Mouse (Mus musculus): ENCODE measurements around the gene Alyref. TPM values are rescaled to one million over a fixed set of nuclear protein-coding genes. Genes with fewer than 3 reads are reported as not detected.
"Not testable (repeated sequence)": the region's sequence is repeated elsewhere in the genome, so short reads cannot be mapped to it uniquely, and the experiment has no call there.

Alyref gene
- total RNA-seq, 2 experiments from 2014 or later = 86.1 to 88.3 TPM

DNA sequence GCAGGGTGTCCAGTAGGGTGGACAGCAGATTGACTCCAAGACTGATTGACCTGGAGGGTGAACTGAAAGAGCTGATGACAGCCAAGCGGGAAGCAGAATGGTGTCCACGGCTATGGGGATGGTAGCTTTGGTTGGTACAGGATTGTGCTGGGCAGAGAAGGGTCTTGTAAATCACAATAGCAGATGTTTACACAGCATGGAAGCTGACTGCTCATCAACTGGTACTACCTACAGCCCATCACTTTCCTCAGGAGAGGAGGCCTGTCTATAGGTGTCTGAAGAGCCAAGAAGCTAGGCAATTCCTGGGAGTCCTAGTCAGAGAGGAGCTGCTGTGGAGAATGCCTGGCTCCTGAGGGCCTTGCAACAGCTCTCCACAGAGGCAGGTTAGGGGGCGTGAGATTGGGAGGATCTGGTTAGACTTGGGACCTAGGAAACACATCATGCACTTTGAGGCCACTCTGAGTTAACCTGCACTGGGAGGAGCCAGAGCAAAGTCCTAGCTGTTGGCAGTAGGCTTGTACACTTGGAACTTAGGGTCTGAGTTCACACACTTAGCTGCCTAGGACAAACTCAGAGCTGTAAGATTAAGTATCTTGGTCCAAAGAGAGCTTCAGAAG, 21.7 kb downstream of the Alyref start:
- intact Hi-C loops (cut with DNase I) = no loop called here
- no peak for DNase-seq

DNA sequence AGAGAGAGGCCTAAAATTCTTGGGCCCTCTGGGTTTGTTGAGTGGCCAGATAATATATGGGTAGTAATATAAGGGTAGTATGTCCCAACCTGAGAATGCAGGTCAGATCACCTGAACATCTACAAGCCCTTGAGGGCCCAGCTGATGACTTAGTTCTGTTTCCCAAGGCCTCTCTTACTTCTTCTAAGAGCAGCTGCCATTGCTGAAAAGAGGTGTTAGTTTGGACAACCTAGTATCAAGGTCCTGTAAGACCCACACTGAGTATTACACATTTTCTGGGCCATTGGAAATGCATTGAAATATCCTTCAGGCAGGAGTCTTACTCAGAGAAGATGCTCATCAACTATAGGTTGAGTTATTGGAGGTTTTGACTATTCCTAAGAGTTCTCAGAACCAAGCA, 22.2 kb downstream of the Alyref start:
- DNase-seq = no peak
- intact Hi-C loops (cut with DNase I) = no loop called here

- intact Hi-C loops (cut with DNase I) = no loop called here
- DNase-seq = no peak
These were observed 23.1 kb downstream of the Alyref start for GRCm38 (mm10) chr11:120575046-120575445.

GRCm38 (mm10) chr11:120574278-120574600, 23.9 kb downstream of the Alyref start:
- intact Hi-C loops (cut with DNase I) = no loop called here
- DNase-seq = no peak

DNA sequence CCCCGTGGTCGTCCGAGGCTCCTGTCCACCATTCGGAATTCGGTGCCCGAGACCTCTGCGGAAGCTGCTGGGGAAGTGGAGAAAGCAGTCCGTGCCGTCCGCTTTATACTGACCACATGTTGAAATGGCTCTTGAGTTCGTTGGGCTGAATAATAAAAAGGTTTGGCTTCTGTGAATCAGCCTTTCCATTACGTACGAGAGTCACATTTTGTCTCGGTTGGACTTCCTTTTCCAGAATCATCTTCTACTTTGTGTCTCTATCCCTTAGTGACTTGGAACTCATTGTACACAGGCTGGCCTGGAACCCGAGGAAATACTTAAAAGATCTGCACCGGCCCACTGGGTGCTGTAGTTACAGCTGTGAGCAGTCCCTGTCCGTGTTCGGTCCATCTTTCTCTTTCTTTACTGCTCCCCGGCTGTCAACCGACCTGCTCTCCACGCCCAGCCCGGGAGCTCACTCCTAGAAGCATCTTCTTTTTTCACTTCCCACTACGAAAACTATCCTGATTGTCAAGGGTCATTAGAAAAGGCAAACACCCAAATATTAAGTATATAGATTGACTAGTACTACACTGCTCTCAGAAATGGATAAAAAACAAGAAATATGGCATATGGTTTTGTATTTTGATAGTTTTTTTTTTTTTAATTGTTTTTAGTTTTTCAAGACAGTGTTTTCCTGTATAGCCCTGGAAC, 24.4 kb downstream of the Alyref start:
- intact Hi-C loops (cut with DNase I) = loop anchor here (2.0 kb wide), 1 partner anchor 55 kb away; no protein-coding TSS in a partner anchor
- DNase-seq = no peak

DNA sequence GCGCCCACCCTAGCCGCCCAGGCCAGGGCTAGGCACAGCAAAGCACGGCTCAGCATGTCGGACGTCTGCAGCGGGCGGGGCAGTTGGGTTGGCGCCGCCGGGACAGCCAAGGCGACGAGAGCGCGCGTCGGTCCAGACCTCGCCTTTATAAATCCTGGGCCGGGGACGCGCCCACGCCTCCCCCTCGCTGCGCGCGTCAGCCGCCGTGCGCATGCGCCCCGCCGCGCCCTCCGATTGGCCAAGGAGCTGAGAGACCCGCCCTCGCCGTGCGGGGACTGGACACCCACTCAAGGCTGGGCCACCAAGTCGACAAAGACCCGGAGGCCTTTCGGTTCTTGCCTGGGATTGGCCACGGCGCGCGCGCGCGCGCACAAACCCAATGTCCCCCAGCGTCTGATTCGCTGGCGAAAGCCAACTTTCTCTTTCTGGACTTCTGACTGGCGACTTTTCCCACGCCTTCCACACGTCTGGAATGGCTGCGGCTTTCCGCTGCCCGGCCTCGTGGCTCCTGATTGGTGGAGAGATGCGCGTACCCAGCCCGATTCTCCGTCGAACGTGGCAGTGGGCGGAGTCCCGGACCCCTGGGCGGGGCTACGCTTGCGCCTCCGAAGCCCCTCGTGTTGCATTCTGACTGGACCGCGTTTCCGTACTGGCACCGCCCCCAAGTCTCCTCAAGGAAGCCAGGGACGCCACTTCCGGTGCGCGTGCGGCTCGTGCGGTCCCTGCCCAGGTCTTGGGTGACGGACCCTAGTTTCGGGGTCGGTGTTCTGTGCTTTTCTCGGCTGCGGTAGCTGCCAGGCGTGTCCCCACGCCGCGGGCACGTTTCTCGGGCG, 25.2 kb downstream of the Alyref start, which contains the start of gene P4hb:
P4hb (minus strand) TSS at position 502 of the 833 bp plus-strand sequence.
- DNase-seq = peak; percentile 100
- intact Hi-C loops (cut with DNase I) = loop anchor here (2.0 kb wide), 1 partner anchor 54 kb away; no protein-coding TSS in a partner anchor

DNA sequence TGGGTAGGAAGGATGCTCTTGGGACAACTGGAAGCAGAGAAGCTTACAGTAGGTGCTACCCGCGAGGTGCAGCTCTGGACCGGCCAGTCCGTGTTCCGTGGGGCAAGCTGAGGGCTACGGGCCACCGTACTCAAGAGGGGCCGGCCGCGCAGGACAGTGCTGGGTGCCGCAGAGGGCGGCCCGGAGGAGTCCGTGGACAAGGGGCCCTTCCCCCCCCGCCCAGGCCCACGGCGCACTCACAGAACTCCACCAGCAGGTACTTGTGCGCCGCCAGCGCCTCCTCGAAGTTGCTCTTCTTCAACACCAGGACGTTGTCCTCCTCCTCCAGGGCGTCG, 25.8 kb downstream of the Alyref start:
- DNase-seq = no peak

DNA sequence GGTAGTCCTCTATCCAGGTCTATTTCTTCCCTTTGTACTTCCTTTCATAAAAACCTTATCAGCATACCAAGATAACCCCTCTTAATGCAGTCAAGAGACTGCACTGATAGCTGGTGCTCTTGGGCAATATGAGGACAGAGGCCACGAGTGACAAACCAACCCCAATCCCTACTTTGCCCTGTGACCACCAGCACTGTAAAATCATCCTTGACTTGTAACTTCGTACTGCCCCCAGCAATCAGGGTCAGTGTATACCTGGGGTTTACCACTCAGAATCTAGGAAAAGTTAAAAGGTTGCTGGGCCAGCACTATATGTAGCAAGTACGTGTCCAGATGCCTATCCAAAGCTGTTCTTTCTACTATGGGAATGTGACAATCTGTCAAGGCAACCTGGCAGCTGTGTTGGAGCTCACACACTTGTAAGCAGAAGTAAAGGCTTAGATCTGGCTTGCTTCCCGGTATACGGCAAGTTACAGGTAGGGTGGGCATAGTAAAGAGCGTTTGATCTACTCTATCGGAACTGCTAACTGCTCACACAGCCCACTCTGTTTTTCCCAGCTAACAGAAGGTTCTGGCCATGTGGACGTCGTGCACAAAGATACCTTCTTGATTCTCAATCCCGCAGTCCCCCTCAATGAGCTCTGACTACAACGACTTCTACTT, 26.3 kb downstream of the Alyref start:
- DNase-seq = peak in 1 of 2 experiments; percentile 13
- intact Hi-C loops (cut with DNase I) = loop anchor here (2.0 kb wide), 2 partner anchors 21 to 53 kb away; partner anchors contain the start of gene Ppp1r27

More for the DNA sequence above, 25.8 kb downstream of the Alyref start:
- intact Hi-C loops (cut with DNase I) = loop anchor here (2.0 kb wide), 1 partner anchor 54 kb away; no protein-coding TSS in a partner anchor

DNA sequence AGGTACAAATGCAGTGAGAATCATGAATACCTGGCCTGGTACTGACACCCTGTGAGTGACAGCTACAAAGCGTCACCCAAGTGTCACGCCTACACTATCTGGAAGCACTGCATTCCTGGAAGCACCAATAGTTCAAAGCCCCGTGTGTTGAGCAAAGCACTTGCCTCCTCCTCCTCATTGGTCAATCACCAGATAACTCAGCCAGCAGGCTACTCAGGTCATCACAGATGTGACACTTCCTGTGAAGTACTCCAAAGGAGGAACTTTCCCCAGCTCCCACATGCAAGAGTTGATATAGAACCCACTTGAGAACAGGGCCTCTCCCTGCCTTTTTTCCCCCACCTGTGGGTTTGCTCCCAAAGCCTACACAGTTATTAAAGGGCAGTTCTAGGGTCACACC, 27.0 kb downstream of the Alyref start:
- intact Hi-C loops (cut with DNase I) = loop anchor here (2.0 kb wide), 1 partner anchor 20 kb away; the partner anchor contains the start of gene Ppp1r27
- DNase-seq = no peak

DNA sequence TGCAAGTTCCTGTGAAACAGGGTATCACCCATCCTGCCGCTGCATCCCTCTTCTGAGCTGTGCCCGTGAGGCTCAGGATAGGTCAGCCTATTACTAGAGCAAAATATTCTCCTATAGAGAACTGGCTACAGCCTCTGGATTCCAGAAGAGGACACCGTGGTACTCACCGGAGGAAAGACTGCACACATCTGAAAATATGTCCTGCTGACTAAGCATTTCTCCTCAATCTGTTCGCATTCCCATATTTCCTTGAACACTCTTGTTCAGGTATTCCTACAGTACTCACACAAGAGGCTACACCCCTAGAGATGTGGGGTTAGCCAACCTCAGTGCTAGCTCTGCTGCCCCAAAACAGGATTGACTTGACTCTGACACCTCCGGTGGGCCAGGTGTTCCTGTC, 29.8 kb downstream of the Alyref start:
- intact Hi-C loops (cut with DNase I) = no loop called here
- no peak for DNase-seq

GRCm38 (mm10) chr11:120565114-120565513, 33.1 kb downstream of the Alyref start:
- intact Hi-C loops (cut with DNase I) = no loop called here
- no peak for DNase-seq

DNA sequence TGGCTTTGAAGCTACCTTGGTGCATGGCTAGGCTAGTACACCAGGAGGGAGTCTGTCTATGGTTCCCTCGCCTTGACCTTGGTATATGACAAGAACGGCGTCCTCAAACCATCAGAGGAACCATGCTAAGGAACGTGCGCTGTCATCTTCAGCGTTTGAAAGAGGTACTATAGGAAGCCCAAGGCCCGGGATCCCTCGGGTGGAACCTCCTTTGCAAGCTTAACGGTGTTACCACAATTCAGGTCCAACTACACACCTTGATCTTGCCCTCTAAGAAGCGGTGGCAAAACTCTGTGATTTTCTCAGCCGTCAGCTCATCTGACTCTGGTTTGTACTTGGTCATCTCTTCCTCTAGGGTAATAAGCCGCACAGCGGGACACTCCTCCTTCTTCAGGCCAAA, 35.2 kb downstream of the Alyref start:
- intact Hi-C loops (cut with DNase I) = no loop called here
- DNase-seq = no peak

- intact Hi-C loops (cut with DNase I) = no loop called here
These were observed 37.0 kb downstream of the Alyref start for GRCm38 (mm10) chr11:120560952-120561728.

GRCm38 (mm10) chr11:120558843-120559242, 39.3 kb downstream of the Alyref start:
- intact Hi-C loops (cut with DNase I); DNase-seq: not testable (repeated sequence)

More at GRCm38 (mm10) chr11:120560952-120561728, 37.0 kb downstream of the Alyref start:
- DNase-seq = no peak

- no peak for DNase-seq
- intact Hi-C loops (cut with DNase I) = no loop called here
These were observed 42.9 kb downstream of the Alyref start for GRCm38 (mm10) chr11:120555260-120555659.

DNA sequence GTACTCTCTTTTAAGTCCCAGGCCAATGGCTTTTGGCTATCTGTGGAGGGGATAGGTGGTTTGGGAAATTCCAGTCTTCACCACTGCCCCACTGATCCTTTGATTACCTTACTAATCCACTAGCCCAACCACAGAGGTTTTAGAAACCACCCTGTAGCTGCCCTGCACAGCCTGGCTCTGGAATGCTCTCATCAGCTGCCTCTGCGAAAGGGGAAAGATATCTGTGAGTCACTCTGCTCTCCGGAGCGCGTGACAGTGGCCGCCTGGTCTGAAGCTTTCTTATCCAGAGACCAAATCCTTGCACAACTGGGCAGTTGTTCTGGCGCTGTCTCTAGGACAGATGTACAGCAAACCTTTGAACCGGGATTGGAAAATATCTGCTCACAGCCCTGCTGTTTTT, 43.3 kb downstream of the Alyref start:
- intact Hi-C loops (cut with DNase I) = no loop called here

GRCm38 (mm10) chr11:120552736-120553135, 45.4 kb downstream of the Alyref start:
- no peak for DNase-seq

More for the DNA sequence above, 43.3 kb downstream of the Alyref start:
- DNase-seq = peak in 1 of 2 experiments; percentile 59

DNA sequence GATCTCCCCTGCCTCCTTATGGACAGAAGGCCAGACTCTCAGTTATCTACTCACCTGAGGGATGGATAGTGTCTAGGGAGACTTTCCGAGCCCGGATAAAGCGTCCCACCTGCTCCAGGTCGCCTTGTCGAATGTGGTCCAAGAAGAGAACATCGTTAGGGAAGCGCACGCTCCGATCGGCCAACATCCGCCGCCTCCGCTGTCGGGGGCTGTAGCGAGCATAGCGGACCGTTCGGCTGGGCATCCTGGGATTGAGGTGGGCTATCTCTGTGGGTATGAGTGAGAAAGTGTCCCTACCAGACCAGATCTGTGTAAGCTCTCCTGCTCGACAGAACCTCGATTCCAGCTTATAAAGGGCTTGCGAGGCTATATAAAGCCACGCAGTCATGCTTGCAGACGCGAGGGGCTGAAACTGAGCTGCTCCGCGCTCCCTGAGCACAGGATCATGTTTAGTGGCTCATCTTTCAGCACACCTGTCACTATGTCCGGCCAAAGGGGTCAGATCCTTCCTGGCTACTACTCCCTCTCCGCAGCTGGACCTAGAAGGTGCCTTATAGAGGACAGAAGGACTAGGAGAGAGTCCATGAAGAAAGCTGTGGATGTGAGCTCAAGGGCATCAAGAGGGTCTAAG, 47.2 kb downstream of the Alyref start, which contains the start of gene Ppp1r27:
Ppp1r27 (minus strand) TSS at position 323 of the 631 bp plus-strand sequence.
- no peak for DNase-seq
- intact Hi-C loops (cut with DNase I) = loop anchor here (2.0 kb wide), 1 partner anchor 20 kb away; no protein-coding TSS in a partner anchor

More at GRCm38 (mm10) chr11:120552736-120553135, 45.4 kb downstream of the Alyref start:
- intact Hi-C loops (cut with DNase I) = no loop called here
